Mouse (Mus musculus) small intestine, adult 2 months (tissue): ENCODE results near the gene Aldh3b3. TPM values are rescaled to one million over a fixed set of nuclear protein-coding genes. Genes with fewer than 3 reads are reported as not detected.
A peak's percentile ranks its signal among the peaks of the same experiment; 100 is the strongest.

Experiments
- H3K27ac ChIP-seq: fragments of 200-500 bp; 2 replicates; pipeline ENCODE4 v1.5.1; 2012; ENCODE audit warnings: low read depth, low read length, control low read depth, inconsistent platforms; ENCODE audit not compliant: insufficient read depth
- H3K27me3 ChIP-seq: fragments of 200-500 bp; 2 replicates; pipeline ENCODE4 v1.6.1; 2012; ENCODE audit warnings: mild to moderate bottlenecking, moderate library complexity, low read length, inconsistent platforms; ENCODE audit not compliant: control insufficient read depth, insufficient read depth
- H3K36me3 ChIP-seq: fragments of 200-500 bp; 2 replicates; pipeline ENCODE4 v1.6.1; 2012; ENCODE audit warnings: mild to moderate bottlenecking, low read length, control low read depth, inconsistent platforms; ENCODE audit not compliant: control insufficient read depth, insufficient read depth
- H3K4me1 ChIP-seq: fragments of 200-500 bp; 2 replicates; pipeline ENCODE4 v1.6.1; 2012; ENCODE audit warnings: low read length, inconsistent platforms, mixed read lengths; ENCODE audit not compliant: control insufficient read depth, insufficient read depth, insufficient read length
- H3K4me3 ChIP-seq: fragments of 200-500 bp; 2 replicates; pipeline ENCODE4 v1.5.1; 2012; ENCODE audit warnings: low read depth, mild to moderate bottlenecking, control low read depth, inconsistent platforms, low read length, moderate library complexity
- CTCF ChIP-seq: fragments of 200-500 bp; IDR thresholded peaks from 2 replicates; pipeline ENCODE4 v1.5.1; 2012; ENCODE audit warnings: low read depth, mild to moderate bottlenecking, control low read depth, inconsistent platforms, low read length, moderate library complexity, mixed read lengths; ENCODE audit not compliant: insufficient replicate concordance, insufficient read length; ENCODE audit errors: extremely low read depth
- POLR2A ChIP-seq: fragments of 200-500 bp; IDR thresholded peaks from 2 replicates; pipeline ENCODE4 v1.6.1; 2012; ENCODE audit warnings: low read depth, mild to moderate bottlenecking, control low read depth, inconsistent platforms, low read length, moderate library complexity
- WGBS: fragments of 180-500 bp; shearing (Covaris S2); methylation state at CpG from one replicate; pipeline ENCODE4 v1.1.7; 2018; 5-methylcytosine and 5-hydroxymethylcytosine counted together
- polyA plus RNA-seq: library from polyadenylated mRNA; depleted of rRNA; stranded (reverse); fragments of >200 nt; gene quantifications from 2 replicates; pipeline ENCODE4 v1.2.3, GENCODE M21; 2012

Aldh3b3 gene
- polyA plus RNA-seq, 1 experiment: not detected

DNA sequence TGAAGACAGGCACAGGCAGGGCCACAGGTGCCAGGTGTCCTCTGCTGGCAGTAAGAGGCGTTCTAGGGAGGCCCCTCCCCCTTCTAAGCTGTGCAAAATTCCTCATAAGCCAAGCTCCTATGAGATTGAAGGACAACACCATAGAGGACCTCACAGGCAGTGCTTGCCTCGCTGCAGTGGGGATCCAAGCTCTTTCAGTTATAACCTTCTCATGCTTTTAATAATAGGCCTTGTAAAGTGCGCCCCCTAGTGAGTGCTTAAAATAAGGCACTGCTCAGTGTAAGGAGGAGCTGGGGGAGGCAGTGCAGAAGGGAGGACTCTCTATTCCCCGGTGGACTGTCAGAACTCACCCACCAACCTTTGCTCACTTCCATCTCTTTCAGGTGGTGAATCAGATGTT is 21.9 kb downstream of the Aldh3b3 start:
- Histone ChIP-seq H3K36me3 (no peaks in the 10 kb centered on the region), H3K4me3 (no peak overlapping the region), H3K4me1 (peaks cover 10% of the 10 kb centered on the region; the same call in 1 of the 2 replicates), H3K27ac (no peak overlapping the region), H3K27me3 (no peaks in the 10 kb centered on the region)
- peak; percentile 78; the same call in 1 of the 2 replicates for TF ChIP-seq CTCF
- TF ChIP-seq POLR2A: no peak
- 4% methylated on average over 4 of the region's 4 CpGs for WGBS

DNA sequence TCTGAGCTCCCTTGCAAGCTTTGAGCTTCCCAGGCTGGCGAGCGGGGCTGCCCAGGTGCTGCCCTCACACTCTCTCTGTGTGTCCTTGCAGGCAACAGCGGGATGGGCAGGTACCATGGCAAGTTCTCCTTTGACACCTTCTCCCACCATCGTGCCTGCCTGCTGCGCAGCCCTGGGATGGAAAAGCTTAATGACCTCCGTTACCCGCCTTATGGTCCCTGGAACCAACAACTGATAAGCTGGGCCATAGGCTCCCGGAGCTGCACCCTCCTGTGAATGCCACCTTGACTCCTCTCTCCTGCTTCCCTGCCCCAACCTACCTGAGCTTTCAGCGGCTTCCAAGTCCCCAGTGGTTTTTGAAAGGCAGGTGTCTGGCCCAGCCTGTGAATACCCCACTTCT is 22.5 kb downstream of the Aldh3b3 start:
- TF ChIP-seq POLR2A (no peak), CTCF (no peak)
- WGBS: 51% methylated on average over 9 of the region's 9 CpGs

DNA sequence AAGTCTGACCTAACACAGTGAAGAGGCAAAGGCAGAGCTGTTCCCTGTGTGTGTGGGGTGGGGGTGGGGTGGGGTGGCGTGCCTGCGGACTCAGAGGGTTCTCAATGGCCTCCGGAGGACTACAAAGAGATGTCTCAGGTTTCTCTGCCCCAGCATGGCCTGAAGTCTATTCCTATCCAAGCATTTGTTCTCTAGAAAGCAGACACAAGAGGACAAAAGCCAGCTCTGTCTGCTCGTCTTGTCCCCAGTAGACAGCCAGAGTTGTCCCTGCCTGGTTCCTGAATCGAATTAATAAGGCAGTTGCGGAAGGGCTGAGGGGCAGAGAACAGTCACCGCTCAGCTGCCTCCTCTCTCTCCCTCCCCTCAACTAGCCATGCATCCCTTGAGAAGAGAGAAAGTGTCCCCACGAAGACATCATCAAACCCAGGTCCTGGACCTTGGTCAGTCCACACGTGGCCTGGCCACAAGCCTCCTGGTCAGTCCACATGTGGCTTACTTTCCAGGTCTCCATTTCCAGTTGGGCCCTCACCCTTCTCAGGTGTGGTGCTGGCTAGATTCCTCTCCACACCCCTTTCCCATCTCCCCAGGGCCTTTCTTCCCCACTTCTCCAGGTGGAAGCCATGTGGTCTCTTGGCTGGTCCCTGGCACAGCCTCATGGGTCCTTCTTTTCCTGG is 25.2 kb downstream of the Aldh3b3 start:
- 82% methylated on average over 9 of the region's 9 CpGs for WGBS
- H3K27ac ChIP-seq: no peak overlapping the region
- no peaks in the 10 kb centered on the region for H3K27me3 ChIP-seq
- no peak overlapping the region for H3K4me3 ChIP-seq
- H3K4me1 ChIP-seq: peaks cover 25% of the 10 kb centered on the region
- no peak for TF ChIP-seq POLR2A
- no peak for TF ChIP-seq CTCF
- H3K36me3 ChIP-seq: no peaks in the 10 kb centered on the region; the same call in 1 of the 2 replicates

More for the DNA sequence above, 22.5 kb downstream of the Aldh3b3 start:
- no peaks in the 10 kb centered on the region for H3K27me3 ChIP-seq
- no peaks in the 10 kb centered on the region for H3K36me3 ChIP-seq
- H3K4me1 ChIP-seq: peaks cover 16% of the 10 kb centered on the region
- H3K27ac ChIP-seq: no peak overlapping the region
- H3K4me3 ChIP-seq: no peak overlapping the region

DNA sequence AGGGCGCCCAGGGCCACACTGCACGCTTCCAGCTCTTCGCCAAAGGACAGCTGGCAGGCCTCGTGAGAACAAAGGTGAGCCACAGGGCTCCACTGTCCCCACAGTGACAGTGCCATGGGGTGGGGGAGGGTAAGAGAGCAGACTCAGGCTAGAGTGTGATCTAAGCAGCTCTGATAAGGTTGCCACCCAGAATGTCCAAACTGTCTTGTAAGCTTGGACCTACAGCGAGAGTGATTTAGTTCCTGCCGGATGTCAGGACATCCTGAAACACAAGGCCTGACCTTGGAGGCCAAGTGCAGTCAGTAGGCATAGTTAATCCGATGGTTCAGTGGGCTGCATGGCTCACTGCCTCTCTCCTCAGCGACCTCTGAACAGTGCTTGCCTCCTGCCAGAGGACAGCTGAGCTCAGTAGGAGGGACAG is 26.8 kb downstream of the Aldh3b3 start:
- Histone ChIP-seq H3K27ac (peak overlapping the region; percentile 84), H3K4me1 (peaks cover 25% of the 10 kb centered on the region), H3K4me3 (no peak overlapping the region), H3K27me3 (no peaks in the 10 kb centered on the region), H3K36me3 (no peaks in the 10 kb centered on the region; the same call in 1 of the 2 replicates)
- 32% methylated on average over 8 of the region's 8 CpGs for WGBS
- TF ChIP-seq CTCF (no peak), POLR2A (no peak)

DNA sequence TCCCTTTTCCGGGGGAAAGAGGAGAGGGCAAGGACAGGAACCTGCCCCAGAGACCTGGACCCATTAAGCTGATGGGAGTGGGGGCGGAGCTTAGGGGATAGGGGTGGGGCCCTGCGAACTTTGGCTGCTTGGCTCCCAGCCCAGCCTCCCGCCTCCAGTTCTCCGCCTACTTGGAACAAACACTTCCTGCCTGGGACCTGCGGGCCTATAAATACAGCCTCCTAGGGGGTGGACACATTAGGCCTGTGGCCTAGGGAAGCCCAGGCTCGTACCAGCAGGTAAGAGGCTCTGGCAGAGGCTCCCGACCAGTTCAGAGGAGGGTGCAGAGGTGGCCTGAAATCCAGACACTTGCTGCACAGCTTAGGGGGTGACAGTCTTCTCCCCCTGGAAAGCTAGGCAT is 27.9 kb downstream of the Aldh3b3 start, which contains the start of gene Acy3:
Gene Acy3, plus strand, starts transcription at position 237 of the 400 bp plus-strand sequence.
- no peaks in the 10 kb centered on the region; the same call in 1 of the 2 replicates for H3K36me3 ChIP-seq
- peak within 1 kb of the TSS; percentile 84 for H3K27ac ChIP-seq
- H3K4me3 ChIP-seq: peak within 1 kb of the TSS; percentile 55
- WGBS: 5% methylated on average over 8 of the region's 8 CpGs
- TF ChIP-seq CTCF (no peak), POLR2A (peak; percentile 99)
- no peaks in the 10 kb centered on the region for H3K27me3 ChIP-seq
- peaks cover 25% of the 10 kb centered on the region for H3K4me1 ChIP-seq

DNA sequence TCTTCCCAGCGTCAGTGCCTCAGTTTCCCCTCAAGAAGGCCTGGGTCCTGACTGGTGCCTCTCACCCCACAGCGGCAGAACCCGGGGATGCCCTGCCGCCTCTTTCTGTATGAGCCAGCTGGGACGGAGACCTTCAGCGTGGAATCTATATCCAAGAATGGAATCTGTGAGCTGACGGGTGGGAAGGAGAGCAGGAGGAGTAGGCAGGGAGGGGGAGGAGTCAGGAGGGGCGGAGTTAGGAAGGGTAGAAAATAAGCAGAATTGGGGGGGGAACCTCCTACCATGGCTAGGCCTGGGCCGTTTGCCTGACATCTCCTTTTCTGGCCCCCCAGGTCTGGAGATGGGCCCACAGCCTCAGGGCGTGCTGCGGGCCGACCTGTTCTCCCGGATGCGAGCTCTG is 29.6 kb downstream of the Aldh3b3 start:
- H3K27ac ChIP-seq: no peak overlapping the region
- H3K27me3 ChIP-seq: no peaks in the 10 kb centered on the region
- peaks cover 25% of the 10 kb centered on the region for H3K4me1 ChIP-seq
- WGBS: 94% methylated on average over 14 of the region's 14 CpGs
- H3K36me3 ChIP-seq: no peaks in the 10 kb centered on the region; the same call in 1 of the 2 replicates
- no peak for TF ChIP-seq CTCF
- TF ChIP-seq POLR2A: no peak
- no peak overlapping the region for H3K4me3 ChIP-seq

DNA sequence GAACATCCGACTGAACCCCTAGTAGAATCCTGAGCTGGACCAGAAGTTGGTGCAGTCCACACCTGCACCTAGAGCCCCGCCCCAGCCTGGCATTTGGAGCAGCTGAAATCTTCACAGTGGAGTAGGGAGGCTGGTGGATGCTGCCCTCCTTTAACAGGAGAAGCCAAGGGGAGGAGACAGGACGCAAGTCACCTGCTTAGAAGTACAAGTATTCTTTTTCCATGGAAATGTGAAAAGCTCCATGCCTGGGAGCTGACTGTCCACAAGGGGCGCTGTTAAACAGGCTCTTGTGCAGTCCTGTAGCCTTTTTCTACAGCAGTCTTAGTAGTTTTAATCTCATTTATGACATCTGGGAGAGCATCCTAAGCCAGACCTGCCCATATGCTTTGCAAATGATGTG is 30.3 kb downstream of the Aldh3b3 start:
- H3K27ac ChIP-seq: no peak overlapping the region
- TF ChIP-seq CTCF: peak; percentile 18; the same call in 1 of the 2 replicates
- TF ChIP-seq POLR2A: no peak
- no peaks in the 10 kb centered on the region for H3K27me3 ChIP-seq
- H3K4me1 ChIP-seq: peaks cover 25% of the 10 kb centered on the region
- H3K4me3 ChIP-seq: no peak overlapping the region
- WGBS: 94% methylated on average over 4 of the region's 4 CpGs
- H3K36me3 ChIP-seq: no peaks in the 10 kb centered on the region; the same call in 1 of the 2 replicates
